Mouse (Mus musculus): Measurements from ENCODE around the gene Agpat1. TPM values are rescaled to one million over a fixed set of nuclear protein-coding genes. Genes with fewer than 3 reads are reported as not detected.

Gene Agpat1
- total RNA-seq (2021): 10 to 100 TPM; 59.3 to 62.4 TPM

- peak; percentile 99 for DNase-seq
Observed at GRCm38 (mm10) chr17:34604061-34604508, at the start of gene Agpat1. Gene Agpat1 (plus strand): TSS chr17:34604262.

- peak; percentile 88 for DNase-seq
Observed at GRCm38 (mm10) chr17:34555483-34555882, 48.6 kb upstream of the Agpat1 start.

- no peak for DNase-seq
Observed at GRCm38 (mm10) chr17:34556406-34556805, 47.7 kb upstream of the Agpat1 start.

DNA sequence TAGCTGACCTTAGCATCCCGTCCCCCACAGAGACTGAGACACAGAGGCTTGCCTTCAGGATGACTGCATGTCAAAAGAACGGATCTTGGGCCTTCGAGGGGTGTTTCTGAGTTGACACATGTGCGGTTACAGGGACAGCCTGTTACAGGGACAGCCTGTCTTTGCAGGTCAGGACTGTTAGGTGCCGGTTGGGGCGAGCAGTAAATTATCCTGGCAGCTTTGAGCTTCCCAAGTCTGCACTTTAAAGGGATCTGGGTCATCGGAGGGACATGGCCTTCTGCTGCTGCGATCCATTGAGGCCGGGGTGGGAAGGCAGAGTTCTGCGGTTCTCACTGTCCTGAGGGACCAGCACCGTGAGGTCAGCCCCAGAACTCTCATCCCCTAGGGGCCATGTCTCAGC lies 46.7 kb upstream of the Agpat1 start:
- no peak for DNase-seq

- no peak for DNase-seq
Observed at GRCm38 (mm10) chr17:34559116-34559515, 44.9 kb upstream of the Agpat1 start.

DNA sequence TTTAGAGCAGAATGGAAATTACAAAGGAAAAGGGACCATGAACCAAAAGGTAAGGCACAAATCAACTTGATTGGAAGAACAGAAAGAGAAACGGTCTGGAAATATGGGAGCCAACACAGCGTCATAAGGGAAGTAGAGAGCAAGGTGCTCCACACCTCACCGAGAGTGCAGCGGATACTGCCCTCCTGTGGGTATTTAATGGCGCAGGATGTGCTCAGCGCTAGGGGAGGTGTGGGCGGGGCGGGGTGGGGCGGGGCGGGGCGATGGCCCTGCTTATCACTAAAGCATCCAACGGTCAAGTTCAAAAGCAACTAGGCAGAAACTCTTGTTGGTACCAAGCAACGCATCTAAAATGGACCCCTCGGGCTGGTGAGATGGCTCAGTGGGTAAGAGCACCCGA lies 44.2 kb upstream of the Agpat1 start:
- DNase-seq: no peak

DNA sequence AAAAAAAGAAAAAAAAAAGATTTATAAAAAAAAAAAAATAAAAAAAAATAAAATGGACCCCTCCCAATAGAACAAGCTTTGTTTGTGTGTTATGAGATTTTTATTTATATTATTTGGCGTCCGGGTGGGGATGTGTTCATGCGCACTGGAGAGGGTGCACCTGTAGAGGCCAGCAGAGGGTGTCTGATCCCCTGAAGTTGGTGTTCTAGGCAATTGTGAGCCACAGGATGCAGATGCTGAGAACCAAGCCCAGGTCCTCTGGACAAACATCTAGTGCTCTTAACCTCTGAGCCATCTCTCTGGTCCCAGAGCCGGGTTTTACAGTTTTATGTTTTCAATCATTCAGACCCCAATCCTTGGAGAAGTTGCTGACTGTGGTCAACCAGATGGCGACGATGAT lies 43.6 kb upstream of the Agpat1 start:
- DNase-seq: no peak

- no peak for DNase-seq
Observed at GRCm38 (mm10) chr17:34561200-34561599, 42.9 kb upstream of the Agpat1 start.

- DNase-seq: no peak
Observed at GRCm38 (mm10) chr17:34562595-34562994, 41.5 kb upstream of the Agpat1 start.

DNA sequence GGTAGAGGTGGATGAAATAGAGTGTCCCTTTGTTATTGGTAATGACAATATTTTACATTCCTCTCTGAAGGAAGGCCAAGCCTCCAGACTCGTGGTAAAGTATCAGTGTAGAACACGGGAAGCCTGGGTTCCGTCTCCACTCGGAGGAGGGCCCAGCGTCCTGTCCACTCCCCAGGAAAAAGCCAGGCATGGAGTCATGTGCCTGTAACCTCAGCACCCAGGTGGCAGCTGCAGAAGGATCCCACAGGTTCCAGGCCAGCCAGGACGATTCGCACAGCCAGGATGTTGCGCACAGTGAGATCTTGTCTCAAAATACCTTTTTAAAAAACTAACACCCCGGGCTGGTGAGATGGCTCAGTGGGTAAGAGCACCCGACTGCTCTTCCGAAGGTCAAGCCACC lies 40.7 kb upstream of the Agpat1 start:
- DNase-seq: no peak

- DNase-seq: peak; percentile 56
Observed at GRCm38 (mm10) chr17:34564003-34564421, 40.0 kb upstream of the Agpat1 start, which contains the start of gene Notch4. Gene Notch4 (plus strand): TSS chr17:34564268.

GRCm38 (mm10) chr17:34564796-34565195 lies 39.3 kb upstream of the Agpat1 start:
- peak; percentile 58 for DNase-seq

DNA sequence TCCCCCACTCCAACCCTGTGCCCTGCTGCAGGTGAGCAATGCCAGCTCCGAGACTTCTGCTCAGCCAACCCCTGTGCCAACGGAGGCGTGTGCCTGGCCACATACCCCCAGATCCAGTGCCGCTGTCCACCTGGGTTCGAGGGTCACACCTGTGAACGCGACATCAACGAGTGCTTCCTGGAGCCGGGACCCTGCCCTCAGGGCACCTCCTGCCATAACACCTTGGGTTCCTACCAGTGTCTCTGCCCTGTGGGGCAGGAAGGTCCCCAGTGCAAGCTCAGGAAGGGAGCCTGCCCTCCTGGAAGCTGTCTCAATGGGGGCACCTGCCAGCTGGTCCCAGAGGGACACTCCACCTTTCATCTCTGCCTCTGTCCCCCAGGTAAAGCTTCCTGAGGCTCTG lies 36.8 kb upstream of the Agpat1 start:
- DNase-seq: no peak

DNA sequence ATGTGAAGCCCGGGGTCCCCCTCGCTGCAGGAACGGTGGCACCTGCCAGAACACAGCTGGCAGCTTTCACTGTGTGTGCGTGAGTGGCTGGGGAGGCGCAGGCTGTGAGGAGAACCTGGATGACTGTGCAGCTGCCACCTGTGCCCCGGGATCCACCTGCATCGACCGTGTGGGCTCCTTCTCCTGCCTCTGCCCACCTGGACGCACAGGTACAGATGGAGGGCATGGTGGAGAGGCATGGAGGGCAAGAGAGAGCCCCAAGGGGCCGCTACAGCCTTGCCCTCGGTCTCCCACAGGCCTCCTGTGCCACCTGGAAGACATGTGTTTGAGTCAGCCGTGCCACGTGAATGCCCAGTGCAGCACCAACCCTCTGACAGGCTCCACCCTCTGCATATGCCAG lies 35.6 kb upstream of the Agpat1 start:
- DNase-seq: no peak

DNA sequence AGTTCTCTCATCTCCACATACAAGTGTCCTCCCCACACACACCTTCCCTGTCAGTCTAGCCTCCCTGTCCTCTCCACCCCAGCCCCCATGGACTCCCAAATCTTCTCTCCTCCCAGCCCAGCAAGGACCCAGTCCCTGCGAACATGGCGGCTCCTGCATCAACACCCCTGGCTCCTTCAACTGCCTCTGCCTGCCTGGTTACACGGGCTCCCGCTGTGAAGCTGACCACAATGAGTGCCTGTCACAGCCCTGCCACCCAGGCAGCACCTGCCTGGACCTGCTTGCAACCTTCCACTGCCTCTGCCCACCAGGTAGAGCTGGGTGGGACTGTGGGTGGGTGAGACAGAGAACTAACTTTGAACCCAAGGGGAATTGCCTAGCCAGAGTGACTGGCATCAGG lies 34.1 kb upstream of the Agpat1 start:
- DNase-seq: no peak

DNA sequence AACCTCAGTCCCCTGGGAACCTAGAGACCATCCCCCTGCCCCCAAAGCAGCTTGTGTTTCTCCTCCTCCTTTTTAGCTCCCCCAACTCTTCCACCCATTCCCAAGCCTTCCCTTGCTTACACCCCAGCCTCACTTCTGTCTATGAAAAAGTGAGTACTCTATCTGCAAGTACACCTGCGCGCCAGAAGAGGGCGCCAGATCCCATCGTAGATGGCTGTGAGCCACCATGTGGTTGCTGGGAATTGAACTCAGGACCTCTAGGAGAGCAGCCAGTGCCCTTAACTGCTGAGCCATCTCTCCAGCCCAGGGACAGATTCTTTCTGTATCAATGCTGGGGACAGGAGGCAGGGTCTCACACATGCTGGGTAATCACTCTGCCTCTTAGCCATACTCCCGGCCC lies 32.2 kb upstream of the Agpat1 start:
- DNase-seq: no peak

- no peak for DNase-seq
Observed at GRCm38 (mm10) chr17:34572361-34572760, 31.7 kb upstream of the Agpat1 start.

GRCm38 (mm10) chr17:34576577-34576976 lies 27.5 kb upstream of the Agpat1 start:
- no peak for DNase-seq

- DNase-seq: no peak
Observed at GRCm38 (mm10) chr17:34578070-34578469, 26.0 kb upstream of the Agpat1 start.

GRCm38 (mm10) chr17:34582528-34582927 lies 21.5 kb upstream of the Agpat1 start:
- no peak for DNase-seq

DNA sequence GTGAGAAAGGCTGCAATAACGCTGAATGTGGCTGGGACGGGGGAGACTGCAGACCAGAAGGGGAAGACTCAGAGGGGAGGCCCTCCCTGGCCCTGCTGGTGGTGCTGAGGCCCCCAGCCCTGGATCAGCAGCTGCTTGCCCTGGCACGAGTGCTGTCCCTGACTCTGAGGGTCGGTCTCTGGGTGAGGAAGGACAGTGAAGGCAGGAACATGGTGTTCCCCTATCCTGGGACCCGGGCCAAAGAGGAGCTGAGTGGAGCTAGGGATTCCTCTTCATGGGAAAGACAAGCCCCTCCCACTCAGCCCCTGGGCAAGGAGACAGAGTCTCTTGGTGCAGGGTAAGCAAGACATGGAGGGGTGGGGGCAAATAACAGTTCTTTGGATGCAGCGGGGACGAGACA lies 20.7 kb upstream of the Agpat1 start:
- DNase-seq: no peak

GRCm38 (mm10) chr17:34583819-34584218 lies 20.2 kb upstream of the Agpat1 start:
- DNase-seq: no peak

DNA sequence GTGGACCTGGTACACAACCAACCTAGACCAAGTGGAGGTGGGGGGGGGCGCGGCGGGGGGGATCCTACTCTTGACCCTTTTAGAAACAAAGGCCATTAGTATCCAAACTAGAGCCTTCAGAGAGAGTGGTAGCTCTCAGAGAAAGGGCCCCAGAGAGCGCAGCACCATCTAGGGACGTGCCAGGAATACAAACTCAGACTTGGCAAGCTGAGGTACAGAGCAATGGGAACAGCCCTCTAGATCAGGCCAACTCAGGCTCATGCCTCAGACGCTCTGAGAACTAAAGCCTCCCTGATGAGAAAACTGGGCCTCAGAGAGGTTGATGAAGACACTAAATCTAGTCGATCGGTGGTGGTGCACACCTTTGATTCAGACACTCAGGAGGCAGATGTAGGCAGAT lies 18.9 kb upstream of the Agpat1 start:
- DNase-seq: no peak

- DNase-seq: no peak
Observed at GRCm38 (mm10) chr17:34585877-34586771, 17.9 kb upstream of the Agpat1 start.

Data from heart, postnatal 4 days (tissue).